In genomic region chr13:20117691-20118090, GRCm38 (mm10) we compare ENCODE assay signal across 15 mouse cellular contexts.
"Had no signal": no experiment of that assay in that cellular context is flagged by ENCODE, and none has a peak within 500 bp of the region (broad histone marks: within the 10 kb centered on the region; RNA-seq: fewer than 3 reads in every experiment).

No protein-coding gene starts in this region.

- H3K27ac ChIP-seq: macrophage; midbrain, embryonic 13.5 days; neural tube, embryonic 12.5 days had no signal

- H3K9me3 ChIP-seq: megakaryocyte, embryonic 14.5 days; midbrain, embryonic 13.5 days; midbrain, embryonic 15.5 days; neural tube, embryonic 12.5 days had no signal

- DNase-seq: lung, adult 18-20 months; lung, embryonic 14.5 days; lung, postnatal 10 days; right cerebral cortex, postnatal 25 days; right cerebral cortex, postnatal 4 days; spleen, adult 18-20 months; thymus, adult 18-20 months; thymus, postnatal 14 days; thymus, postnatal 36 days had no signal

- H3K27me3 ChIP-seq: midbrain, embryonic 13.5 days; midbrain, embryonic 15.5 days; neural tube, embryonic 12.5 days had no signal

- H3K4me1 ChIP-seq: neural tube, embryonic 12.5 days had no signal

- H3K4me2 ChIP-seq: lung, embryonic 14.5 days; midbrain, embryonic 11.5 days; midbrain, embryonic 13.5 days; midbrain, embryonic 15.5 days; neural tube, embryonic 12.5 days had no signal

- H3K4me3 ChIP-seq: megakaryocyte, embryonic 14.5 days; midbrain, embryonic 13.5 days; midbrain, embryonic 15.5 days; neural tube, embryonic 12.5 days had no signal

- H3K36me3 ChIP-seq: midbrain, embryonic 13.5 days; midbrain, embryonic 15.5 days; neural tube, embryonic 12.5 days had no signal

- H3K9ac ChIP-seq: lung, embryonic 14.5 days; midbrain, embryonic 13.5 days; midbrain, embryonic 15.5 days; neural tube, embryonic 12.5 days had no signal
